Mouse (Mus musculus): Measurements from ENCODE around the gene Il10rb. TPM values are rescaled to one million over a fixed set of nuclear protein-coding genes. Genes with fewer than 3 reads are reported as not detected.

The Il10rb gene
- polyA plus RNA-seq, 1 experiment from 2014 or later, result 45.1 TPM

DNA sequence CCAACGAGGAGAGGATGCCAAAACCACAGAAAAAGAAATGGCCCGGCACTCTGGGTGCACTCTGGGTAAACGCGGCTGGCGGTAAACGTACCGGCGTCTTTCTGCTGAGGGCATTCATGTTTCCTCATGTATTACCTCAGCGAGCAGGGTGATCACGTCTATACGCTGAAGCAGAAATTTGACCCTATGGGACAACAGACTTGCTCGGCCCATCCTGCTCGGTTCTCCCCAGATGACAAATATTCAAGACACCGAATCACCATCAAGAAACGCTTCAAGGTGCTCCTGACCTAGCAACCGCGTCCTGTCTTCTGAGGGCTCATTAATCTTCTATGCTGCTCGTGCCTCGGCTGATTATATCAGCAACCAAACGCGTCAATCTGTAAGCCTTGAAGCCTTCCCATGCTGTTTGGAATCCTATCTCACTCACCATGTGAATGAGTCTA, 52.4 kb downstream of the Il10rb start:
- H3K9ac ChIP-seq (replicated peaks; ENCODE audit: low read length), result no peak overlapping the region
- H3K4me3 ChIP-seq (ENCODE audit: low read length), result no peak overlapping the region
- no peak for ATAC-seq (ENCODE audit: low FRiP score, low TSS enrichment)
- no peaks in the 10 kb centered on the region for H3K9me3 ChIP-seq (ENCODE audit: low read length)
- H3K27ac ChIP-seq (ENCODE audit: low read length), result no peak overlapping the region
- no peaks in the 10 kb centered on the region for H3K36me3 ChIP-seq (ENCODE audit: insufficient read depth, low read length)
- peaks cover 6% of the 10 kb centered on the region; the same call in 1 of the 2 replicates for H3K4me1 ChIP-seq (ENCODE audit: insufficient read depth, low read length)
- H3K27me3 ChIP-seq (ENCODE audit: insufficient read depth, low read length), result no peaks in the 10 kb centered on the region
- no peak overlapping the region for H3K4me2 ChIP-seq (replicated peaks; ENCODE audit: low read depth, low read length)
- 50% methylated on average over 21 of the region's 21 CpGs for WGBS

DNA sequence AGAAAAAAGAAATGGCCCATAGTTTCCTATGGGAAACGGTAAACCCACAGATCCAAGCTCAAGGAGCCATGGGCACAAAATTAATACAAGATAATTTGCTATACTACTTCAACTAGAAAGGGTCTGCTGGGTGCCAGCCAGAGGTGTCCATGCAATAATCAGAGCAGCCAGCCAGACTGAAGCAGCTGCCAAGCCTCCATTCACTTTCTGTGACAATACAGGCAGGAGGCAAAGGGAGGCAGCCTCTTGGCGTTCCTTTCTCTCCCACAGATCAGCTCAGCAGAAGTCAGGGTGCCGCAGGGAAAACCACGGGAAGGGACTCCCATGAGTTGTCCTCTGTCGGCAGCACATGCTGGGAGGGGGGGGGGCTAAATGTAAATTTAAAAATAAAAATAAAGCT, 53.0 kb downstream of the Il10rb start:
- 41% methylated on average over 5 of the region's 5 CpGs for WGBS
- no peaks in the 10 kb centered on the region for H3K36me3 ChIP-seq (ENCODE audit: insufficient read depth, low read length)
- no peak overlapping the region for H3K27ac ChIP-seq (ENCODE audit: low read length)
- no peak overlapping the region for H3K4me3 ChIP-seq (ENCODE audit: low read length)
- no peak overlapping the region for H3K4me2 ChIP-seq (replicated peaks; ENCODE audit: low read depth, low read length)
- no peaks in the 10 kb centered on the region for H3K27me3 ChIP-seq (ENCODE audit: insufficient read depth, low read length)
- H3K9ac ChIP-seq (replicated peaks; ENCODE audit: low read length), result no peak overlapping the region
- H3K9me3 ChIP-seq (ENCODE audit: low read length), result no peaks in the 10 kb centered on the region
- no peak for ATAC-seq (ENCODE audit: low FRiP score, low TSS enrichment)
- H3K4me1 ChIP-seq (ENCODE audit: insufficient read depth, low read length), result peaks cover 6% of the 10 kb centered on the region; the same call in 1 of the 2 replicates

DNA sequence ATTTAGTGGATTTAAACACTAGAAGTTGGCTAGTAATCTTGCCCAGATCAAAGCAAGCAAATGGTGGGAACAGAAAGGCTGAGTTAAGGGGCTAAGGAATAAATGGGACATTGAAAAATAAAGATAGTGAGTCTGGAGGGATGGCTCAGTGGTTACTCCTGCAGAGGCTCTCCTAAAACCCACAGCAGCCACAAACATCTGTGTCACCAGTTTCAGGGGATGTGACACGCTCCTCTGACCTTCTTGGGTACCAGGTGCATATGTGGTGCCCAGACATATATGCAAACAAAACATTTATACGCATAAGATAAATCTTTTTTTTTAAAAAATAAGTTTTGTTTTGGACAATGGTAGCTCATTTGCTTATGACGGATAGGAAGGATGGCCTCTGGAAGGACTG, 53.4 kb downstream of the Il10rb start:
- whole genome bisulfite sequencing, result 88% methylated on average over 3 of the region's 3 CpGs
- Histone ChIP-seq H3K9me3 (ENCODE audit: low read length) (no peaks in the 10 kb centered on the region), H3K27ac (ENCODE audit: low read length) (no peak overlapping the region), H3K4me3 (ENCODE audit: low read length) (no peak overlapping the region), H3K4me2 (replicated peaks; ENCODE audit: low read depth, low read length) (no peak overlapping the region), H3K9ac (replicated peaks; ENCODE audit: low read length) (no peak overlapping the region), H3K36me3 (ENCODE audit: insufficient read depth, low read length) (no peaks in the 10 kb centered on the region), H3K27me3 (ENCODE audit: insufficient read depth, low read length) (no peaks in the 10 kb centered on the region), H3K4me1 (ENCODE audit: insufficient read depth, low read length) (peaks cover 6% of the 10 kb centered on the region; the same call in 1 of the 2 replicates)
- ATAC-seq (ENCODE audit: low FRiP score, low TSS enrichment), result no peak

DNA sequence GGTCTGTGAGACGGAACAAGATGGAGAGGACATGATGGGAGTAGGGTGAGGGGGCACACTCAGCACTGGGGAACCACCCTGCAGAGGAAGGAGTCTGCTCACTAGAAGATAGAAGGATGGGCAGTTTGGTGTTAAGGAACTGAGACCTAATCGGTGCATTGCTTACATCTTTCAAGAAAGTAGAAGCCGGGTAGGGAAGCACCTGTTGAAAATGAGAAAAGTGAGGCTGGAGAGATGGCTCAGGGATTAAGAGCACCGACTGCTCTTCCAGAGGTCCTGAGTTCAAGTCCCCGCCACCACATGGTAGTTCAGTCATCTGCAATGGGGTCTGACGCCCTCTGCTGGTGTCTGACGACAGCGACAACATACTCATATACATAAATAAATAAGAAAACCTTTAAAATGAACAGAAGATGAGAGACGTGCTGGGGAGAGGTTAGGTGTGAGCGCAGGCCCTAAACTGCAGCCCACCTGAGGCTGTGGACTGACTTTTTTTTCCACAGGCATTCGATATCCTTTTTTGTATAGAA, 53.9 kb downstream of the Il10rb start:
- Histone ChIP-seq H3K9me3 (ENCODE audit: low read length) (no peaks in the 10 kb centered on the region), H3K4me3 (ENCODE audit: low read length) (no peak overlapping the region), H3K27me3 (ENCODE audit: insufficient read depth, low read length) (no peaks in the 10 kb centered on the region), H3K4me2 (replicated peaks; ENCODE audit: low read depth, low read length) (no peak overlapping the region), H3K27ac (ENCODE audit: low read length) (no peak overlapping the region), H3K4me1 (ENCODE audit: insufficient read depth, low read length) (peaks cover 6% of the 10 kb centered on the region; the same call in 1 of the 2 replicates), H3K36me3 (ENCODE audit: insufficient read depth, low read length) (no peaks in the 10 kb centered on the region), H3K9ac (replicated peaks; ENCODE audit: low read length) (no peak overlapping the region)
- WGBS, result 77% methylated on average over 11 of the region's 11 CpGs
- ATAC-seq (ENCODE audit: low FRiP score, low TSS enrichment), result no peak

DNA sequence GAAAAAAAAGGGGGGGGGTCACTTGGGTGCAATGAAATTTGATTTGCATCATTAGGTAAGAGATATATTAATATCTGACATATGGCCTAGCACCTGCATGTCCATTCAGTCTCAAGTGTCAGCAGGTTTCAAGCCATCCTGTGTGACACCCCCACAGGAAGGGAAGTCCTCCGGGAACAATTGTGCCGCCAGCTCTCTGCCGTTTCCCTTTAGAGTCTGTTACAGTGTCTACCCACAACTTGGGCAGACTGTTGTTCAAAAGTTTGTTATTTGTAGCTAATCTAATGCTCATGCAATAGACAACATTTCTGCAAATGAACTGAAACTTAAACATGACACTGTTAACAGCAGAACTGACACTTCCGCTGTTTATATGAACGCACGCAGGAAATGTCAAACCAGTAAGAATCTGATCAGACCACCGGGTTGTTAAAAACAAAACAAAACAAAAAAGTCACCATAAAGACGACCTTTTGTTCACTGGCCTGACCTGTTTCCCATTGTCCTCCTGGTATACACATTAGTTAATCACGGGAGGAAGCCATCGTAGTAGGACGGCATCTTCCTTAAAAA, 55.2 kb downstream of the Il10rb start:
- no peaks in the 10 kb centered on the region for H3K27me3 ChIP-seq (ENCODE audit: insufficient read depth, low read length)
- H3K9ac ChIP-seq (replicated peaks; ENCODE audit: low read length), result no peak overlapping the region
- WGBS, result 34% methylated on average over 11 of the region's 11 CpGs
- no peaks in the 10 kb centered on the region for H3K9me3 ChIP-seq (ENCODE audit: low read length)
- H3K27ac ChIP-seq (ENCODE audit: low read length), result peak overlapping the region; percentile 57
- H3K4me3 ChIP-seq (ENCODE audit: low read length), result no peak overlapping the region
- H3K36me3 ChIP-seq (ENCODE audit: insufficient read depth, low read length), result no peaks in the 10 kb centered on the region
- H3K4me2 ChIP-seq (replicated peaks; ENCODE audit: low read depth, low read length), result peak overlapping the region; percentile 25
- no peak for ATAC-seq (ENCODE audit: low FRiP score, low TSS enrichment)
- peaks cover 17% of the 10 kb centered on the region for H3K4me1 ChIP-seq (ENCODE audit: insufficient read depth, low read length)

DNA sequence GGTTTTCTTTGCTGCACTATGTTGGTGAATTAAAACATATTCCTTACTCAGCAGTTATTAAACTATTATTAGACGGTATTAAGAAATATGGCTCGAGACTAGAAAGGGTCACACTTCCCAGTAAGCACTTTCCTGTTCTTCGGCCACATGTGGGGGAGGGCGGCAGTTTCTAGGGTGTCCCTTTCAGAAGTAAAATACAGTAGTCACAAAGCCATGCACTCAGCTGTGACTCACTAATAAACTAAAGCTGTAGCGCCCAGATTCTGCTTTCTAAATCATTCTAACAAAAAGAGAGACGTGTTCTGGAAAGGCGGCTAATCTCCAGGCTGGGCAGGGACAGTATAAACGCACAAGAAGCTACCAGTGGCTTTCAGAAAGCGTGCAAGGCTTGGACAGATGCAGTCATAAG, 55.8 kb downstream of the Il10rb start:
- no peak overlapping the region for H3K9ac ChIP-seq (replicated peaks; ENCODE audit: low read length)
- no peaks in the 10 kb centered on the region for H3K27me3 ChIP-seq (ENCODE audit: insufficient read depth, low read length)
- H3K4me2 ChIP-seq (replicated peaks; ENCODE audit: low read depth, low read length), result no peak overlapping the region
- no peak overlapping the region for H3K4me3 ChIP-seq (ENCODE audit: low read length)
- 16% methylated on average over 9 of the region's 9 CpGs for WGBS
- ATAC-seq (ENCODE audit: low FRiP score, low TSS enrichment), result no peak
- peak overlapping the region; percentile 80 for H3K27ac ChIP-seq (ENCODE audit: low read length)
- no peaks in the 10 kb centered on the region for H3K9me3 ChIP-seq (ENCODE audit: low read length)
- H3K36me3 ChIP-seq (ENCODE audit: insufficient read depth, low read length), result no peaks in the 10 kb centered on the region
- peaks cover 24% of the 10 kb centered on the region for H3K4me1 ChIP-seq (ENCODE audit: insufficient read depth, low read length)

DNA sequence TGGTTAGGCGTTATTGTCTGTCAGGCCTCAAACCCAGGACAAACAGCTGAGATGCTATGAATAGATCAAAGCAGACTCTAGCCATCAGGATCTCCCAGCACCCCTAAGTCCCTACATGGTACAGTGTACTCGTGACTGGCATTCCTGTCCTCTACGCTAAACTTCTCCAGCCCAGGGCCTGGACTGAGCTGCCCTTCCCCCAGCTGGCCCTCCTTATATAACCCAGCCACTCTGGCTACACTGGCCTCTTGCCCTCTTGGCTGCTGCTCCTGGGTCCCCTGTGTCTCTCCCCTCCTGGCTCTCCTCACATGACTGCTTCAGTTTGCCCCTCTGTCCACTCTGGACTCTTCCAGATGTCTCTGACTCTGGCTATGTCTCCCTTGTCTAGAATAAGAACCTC, 56.7 kb downstream of the Il10rb start:
- no peak for ATAC-seq (ENCODE audit: low FRiP score, low TSS enrichment)
- no peak overlapping the region for H3K27ac ChIP-seq (ENCODE audit: low read length)

DNA sequence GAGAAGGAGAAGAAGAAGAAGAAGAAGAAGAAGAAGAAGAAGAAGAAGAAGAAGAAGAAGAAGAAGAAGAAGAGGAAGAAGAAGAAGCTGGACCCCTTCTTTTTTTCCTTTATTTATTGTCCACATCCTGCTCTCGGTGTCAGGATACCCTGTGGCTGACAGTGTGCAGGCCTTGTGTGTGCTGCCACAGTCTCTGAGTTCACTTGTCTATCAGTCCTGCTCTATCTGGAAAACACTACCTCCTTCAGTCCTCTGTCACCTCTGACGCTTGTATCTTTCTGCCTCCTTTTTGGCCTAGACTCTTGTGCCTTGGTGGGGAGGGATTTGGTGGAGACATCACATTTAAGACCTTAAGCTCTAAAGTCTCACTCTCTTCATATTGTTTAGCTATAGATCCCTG, 57.4 kb downstream of the Il10rb start:
- Histone ChIP-seq H3K9ac (replicated peaks; ENCODE audit: low read length) (no peak overlapping the region), H3K27ac (ENCODE audit: low read length) (no peak overlapping the region), H3K4me3 (ENCODE audit: low read length) (no peak overlapping the region), H3K4me2 (replicated peaks; ENCODE audit: low read depth, low read length) (no peak overlapping the region), H3K27me3 (ENCODE audit: insufficient read depth, low read length) (no peaks in the 10 kb centered on the region), H3K9me3 (ENCODE audit: low read length) (peaks cover 5% of the 10 kb centered on the region), H3K36me3 (ENCODE audit: insufficient read depth, low read length) (peaks cover 5% of the 10 kb centered on the region; the same call in 1 of the 2 replicates), H3K4me1 (ENCODE audit: insufficient read depth, low read length) (peaks cover 25% of the 10 kb centered on the region)
- no peak for ATAC-seq (ENCODE audit: low FRiP score, low TSS enrichment)
- 90% methylated on average over 2 of the region's 2 CpGs for WGBS

More for the DNA sequence above, 56.7 kb downstream of the Il10rb start:
- H3K9me3 ChIP-seq (ENCODE audit: low read length), result no peaks in the 10 kb centered on the region
- no peak overlapping the region for H3K4me2 ChIP-seq (replicated peaks; ENCODE audit: low read depth, low read length)
- H3K27me3 ChIP-seq (ENCODE audit: insufficient read depth, low read length), result no peaks in the 10 kb centered on the region
- H3K36me3 ChIP-seq (ENCODE audit: insufficient read depth, low read length), result no peaks in the 10 kb centered on the region
- 73% methylated on average over 3 of the region's 3 CpGs for WGBS
- peaks cover 25% of the 10 kb centered on the region for H3K4me1 ChIP-seq (ENCODE audit: insufficient read depth, low read length)
- no peak overlapping the region for H3K9ac ChIP-seq (replicated peaks; ENCODE audit: low read length)
- H3K4me3 ChIP-seq (ENCODE audit: low read length), result no peak overlapping the region

DNA sequence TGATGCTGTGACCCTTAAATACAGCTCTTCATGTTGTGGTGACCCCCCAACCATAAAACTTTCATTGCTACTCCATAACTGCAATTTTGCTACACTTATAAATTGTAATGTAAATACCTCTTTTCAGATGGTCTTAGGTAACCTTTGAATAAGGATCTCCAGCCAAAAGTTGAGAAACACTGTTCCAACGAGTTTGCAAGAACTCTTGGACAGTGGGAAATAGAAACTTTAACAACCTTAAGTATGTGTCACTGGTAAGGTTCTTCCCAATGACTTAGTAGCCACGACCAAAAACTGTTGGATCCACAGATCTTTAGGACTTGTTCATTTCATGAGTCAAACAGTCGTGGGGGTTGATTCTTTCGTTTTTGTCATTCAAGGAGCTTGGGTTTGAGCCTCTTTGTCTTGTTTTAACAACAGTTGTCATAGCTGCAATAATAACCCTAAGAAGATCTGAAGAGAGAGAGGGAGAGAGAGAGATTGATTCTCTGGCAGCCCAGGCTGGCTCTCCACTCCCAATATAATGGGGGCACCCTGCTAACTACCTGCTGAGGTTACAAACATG, 58.0 kb downstream of the Il10rb start:
- peaks cover 9% of the 10 kb centered on the region; the same call in 1 of the 2 replicates for H3K36me3 ChIP-seq (ENCODE audit: insufficient read depth, low read length)
- 88% methylated on average over 4 of the region's 4 CpGs for WGBS
- no peak for ATAC-seq (ENCODE audit: low FRiP score, low TSS enrichment)
- H3K27me3 ChIP-seq (ENCODE audit: insufficient read depth, low read length), result no peaks in the 10 kb centered on the region
- H3K4me3 ChIP-seq (ENCODE audit: low read length), result peak overlapping the region; percentile 67
- peak overlapping the region; percentile 78; the same call in 1 of the 2 replicates for H3K27ac ChIP-seq (ENCODE audit: low read length)
- H3K4me2 ChIP-seq (replicated peaks; ENCODE audit: low read depth, low read length), result peak overlapping the region; percentile 94
- peaks cover 25% of the 10 kb centered on the region for H3K4me1 ChIP-seq (ENCODE audit: insufficient read depth, low read length)
- H3K9me3 ChIP-seq (ENCODE audit: low read length), result peaks cover 5% of the 10 kb centered on the region
- H3K9ac ChIP-seq (replicated peaks; ENCODE audit: low read length), result no peak overlapping the region

Measured in kidney, embryonic 16.5 days (tissue).